Mouse (Mus musculus) right cerebral cortex, adult 18-20 months (tissue): Measurements from ENCODE around the gene Omt2b.
"Not testable (repeated sequence)": the region's sequence is repeated elsewhere in the genome, so short reads cannot be mapped to it uniquely, and the experiment has no call there.

Experiments used
- DNase-seq: peaks from one replicate; pipeline ENCODE4 v3.0.0; 2022; ENCODE audit warnings: mixed read lengths

The Omt2b gene

GRCm38 (mm10) chr9:78354665-78355578, 27.5 kb downstream of the Omt2b start:
- DNase-seq, result no peak

DNA sequence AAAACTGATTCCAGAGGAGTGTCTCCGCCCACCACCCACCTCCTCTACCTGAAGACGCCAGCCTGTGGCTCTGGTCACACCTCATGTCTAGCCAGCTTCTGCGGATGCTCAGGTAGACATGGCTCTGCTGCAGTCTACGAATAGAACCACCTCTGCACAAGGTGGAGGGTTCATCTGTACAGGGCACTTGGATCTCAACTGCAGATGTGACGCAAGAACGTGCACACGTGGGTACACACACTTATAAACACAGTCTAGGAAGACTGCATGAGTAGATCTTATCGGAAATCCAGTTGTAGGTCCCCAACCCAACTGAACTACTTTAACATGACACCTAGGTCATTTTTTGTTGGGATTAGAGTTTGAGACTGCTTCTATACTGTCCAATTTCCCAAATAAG, 28.2 kb downstream of the Omt2b start, which contains the start of gene Gsta2:
Gsta2 (minus strand) TSS at position 178 of the 400 bp plus-strand sequence.
- DNase-seq, result no peak

DNA sequence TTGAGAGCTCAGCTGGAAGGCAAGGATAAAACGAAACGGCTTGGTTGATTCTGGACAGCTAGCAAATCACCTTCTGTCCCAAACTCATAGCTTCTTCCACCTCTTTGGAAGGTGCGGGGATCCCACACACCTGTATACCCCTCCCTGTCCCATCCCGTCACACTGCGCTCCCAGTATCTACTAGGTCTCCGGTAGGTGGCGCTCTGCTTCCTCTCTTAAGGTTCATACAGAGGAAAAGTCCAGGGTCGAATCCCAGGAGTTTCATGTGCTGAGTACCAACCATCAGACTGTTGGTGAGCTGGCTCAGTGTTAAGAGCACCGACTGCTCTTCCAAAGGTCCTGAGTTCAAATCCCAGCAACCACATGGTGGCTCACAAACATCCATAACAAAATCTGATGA, 30.7 kb downstream of the Omt2b start:
- peak; percentile 13 for DNase-seq

- no peak for DNase-seq
Measured at GRCm38 (mm10) chr9:78359750-78360483, 32.5 kb downstream of the Omt2b start.

DNA sequence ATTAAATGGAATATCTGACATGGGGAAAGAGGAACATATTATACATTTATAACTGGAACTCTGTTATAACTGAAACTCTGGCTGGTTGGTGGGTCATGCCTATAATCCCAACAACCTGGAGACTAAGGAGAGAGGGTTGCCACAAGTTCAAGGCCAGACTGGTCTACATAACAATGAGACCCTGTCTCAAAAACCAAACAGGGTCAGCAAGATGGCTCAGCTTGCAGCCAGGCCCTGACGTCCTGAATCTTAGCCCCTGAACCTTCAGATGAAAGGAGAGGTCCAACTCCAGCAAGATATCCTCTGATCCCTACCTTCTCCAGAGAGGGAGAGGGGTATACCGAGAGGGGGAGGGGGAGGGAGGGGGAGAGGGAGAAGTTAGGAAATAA, 33.1 kb downstream of the Omt2b start:
- DNase-seq, result no peak

- no peak for DNase-seq
Measured at GRCm38 (mm10) chr9:78363374-78363773, 36.0 kb downstream of the Omt2b start.

DNA sequence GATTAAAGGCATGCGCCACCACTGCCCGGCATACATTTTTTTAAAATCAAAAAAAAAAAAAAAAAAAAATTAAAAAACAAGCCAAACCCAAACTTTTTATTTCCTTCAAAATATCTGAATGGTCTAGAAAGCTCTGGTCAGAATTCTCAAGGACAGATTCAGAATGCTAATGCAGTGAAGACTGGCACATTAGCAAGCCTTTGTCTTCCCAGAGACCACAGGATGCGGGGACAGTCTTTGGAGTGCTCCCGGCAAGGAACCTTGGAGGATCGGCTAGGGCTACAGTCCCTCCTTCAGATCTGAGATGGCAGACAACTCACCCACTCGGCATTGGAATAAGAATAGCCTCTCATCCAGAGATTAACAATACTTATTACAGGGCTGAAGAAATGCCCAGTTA, 37.3 kb downstream of the Omt2b start:
- no peak for DNase-seq

DNA sequence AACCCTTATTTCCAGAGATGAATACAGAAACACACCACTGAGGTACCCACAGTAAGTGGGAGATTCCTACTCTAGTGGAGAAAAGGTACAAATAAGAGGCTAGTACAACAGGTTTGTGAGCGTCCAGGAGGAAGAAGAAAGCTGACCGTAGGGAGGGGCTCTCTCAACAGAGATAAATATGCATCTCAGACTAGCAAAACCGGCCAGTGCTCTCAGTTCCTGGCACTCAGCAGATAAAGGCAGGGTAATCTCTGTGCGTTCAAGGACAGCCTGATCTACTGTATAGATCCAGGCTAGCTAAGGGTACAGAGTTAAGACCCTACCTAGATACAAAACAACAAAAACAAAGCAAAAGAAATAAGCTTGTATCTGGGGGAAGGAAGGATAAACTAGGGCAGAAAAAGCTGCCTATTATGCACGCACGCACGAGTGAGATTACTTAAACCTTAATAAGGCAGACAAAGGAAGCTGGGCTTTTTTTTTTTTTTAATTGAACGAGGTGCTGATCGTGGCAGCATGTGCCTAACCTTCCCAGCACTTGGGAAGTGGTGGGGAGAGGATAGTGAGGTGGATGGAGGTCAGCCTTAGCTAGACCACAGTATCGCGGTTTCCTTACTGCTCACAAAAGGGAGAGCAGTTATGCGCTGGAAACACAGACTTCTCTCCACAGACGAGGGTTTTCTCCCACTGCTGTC, 38.6 kb downstream of the Omt2b start:
- DNase-seq, result no peak

DNA sequence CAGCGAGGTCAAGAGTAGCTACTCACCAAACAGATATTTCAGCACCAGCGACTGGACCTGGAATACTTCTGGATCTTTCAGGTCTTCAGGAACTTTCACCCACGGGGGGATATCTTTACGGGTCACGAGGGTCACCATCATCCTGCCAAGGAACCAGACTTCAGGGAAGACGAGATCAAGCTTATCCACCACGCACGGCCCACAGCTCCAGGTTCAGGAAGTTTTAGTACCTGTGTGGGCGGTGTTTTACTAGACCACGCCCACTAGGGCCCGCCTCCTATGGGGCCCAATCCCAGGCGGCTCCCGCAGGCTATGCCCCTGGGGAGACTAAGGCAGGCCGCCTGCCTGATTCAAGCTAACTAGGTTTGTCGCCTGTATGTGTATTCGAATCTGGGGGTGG, 40.6 kb downstream of the Omt2b start, which contains the start of gene Dppa5a:
Dppa5a (minus strand) TSS at position 219 of the 400 bp plus-strand sequence.
- DNase-seq, result not testable (repeated sequence)

GRCm38 (mm10) chr9:78368671-78369293, 41.4 kb downstream of the Omt2b start:
- no peak for DNase-seq

GRCm38 (mm10) chr9:78369349-78369748, 42.0 kb downstream of the Omt2b start:
- DNase-seq, result no peak

- DNase-seq, result no peak
Measured at GRCm38 (mm10) chr9:78369786-78370185, 42.4 kb downstream of the Omt2b start.

- no peak for DNase-seq
Measured at GRCm38 (mm10) chr9:78371441-78371840, 44.1 kb downstream of the Omt2b start.

DNA sequence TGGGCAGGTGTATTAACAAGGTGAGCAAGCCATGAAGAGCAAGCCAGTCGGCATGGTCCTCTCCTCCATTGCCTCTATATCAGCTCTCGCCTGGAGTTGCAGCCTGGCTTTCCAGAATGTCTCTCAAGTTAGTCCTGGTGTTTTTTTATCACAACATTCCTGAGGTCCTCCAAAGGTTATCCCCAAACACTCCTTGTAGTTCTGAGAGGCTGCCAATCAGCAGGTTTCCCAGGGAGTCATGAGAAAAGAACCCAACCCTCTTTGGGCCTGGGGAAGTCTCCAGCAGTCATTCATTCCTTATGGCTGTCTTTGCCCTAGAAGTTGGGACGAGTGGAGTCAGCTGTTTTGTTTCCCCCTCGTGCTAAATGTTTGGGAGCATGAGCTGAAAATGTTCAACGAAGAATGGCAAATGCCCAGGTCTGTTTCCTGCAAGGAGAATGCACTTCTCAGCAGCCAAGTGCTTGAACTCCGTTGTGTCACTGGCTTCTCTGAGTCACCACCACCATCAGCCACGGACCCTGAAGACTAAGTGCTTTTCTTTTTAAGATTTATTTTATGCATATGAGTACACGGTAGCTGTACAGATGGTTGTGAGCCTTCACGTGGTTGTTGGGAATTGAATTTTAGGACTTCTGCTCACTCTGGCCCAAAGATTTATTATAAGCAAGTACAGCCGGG, 45.6 kb downstream of the Omt2b start:
- DNase-seq, result no peak

- no peak for DNase-seq
Measured at GRCm38 (mm10) chr9:78374397-78374796, 47.0 kb downstream of the Omt2b start.

DNA sequence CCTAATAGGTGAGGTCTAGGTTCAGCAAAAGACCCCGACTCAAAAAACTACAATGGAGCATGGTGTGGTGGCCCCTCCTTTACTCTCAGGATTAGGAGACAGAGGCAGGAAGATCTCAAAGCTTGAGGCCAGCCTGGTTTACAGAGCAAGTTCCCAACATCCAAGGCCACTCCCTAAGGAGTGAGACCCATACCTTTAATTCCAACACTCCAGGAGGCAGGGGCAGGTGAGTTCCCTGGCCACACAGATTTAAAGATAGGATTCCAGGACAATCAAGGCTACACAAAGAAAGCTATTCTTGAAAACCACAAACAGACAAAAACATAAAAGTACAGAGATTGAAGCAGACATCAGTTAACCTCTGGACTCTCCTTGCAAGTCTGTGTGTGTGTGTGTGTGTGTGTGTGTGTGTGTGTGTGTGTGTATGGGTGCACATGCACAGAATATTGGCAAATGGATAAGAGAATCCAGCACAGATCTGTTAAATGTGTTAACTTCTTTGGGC, 47.5 kb downstream of the Omt2b start:
- no peak for DNase-seq

DNA sequence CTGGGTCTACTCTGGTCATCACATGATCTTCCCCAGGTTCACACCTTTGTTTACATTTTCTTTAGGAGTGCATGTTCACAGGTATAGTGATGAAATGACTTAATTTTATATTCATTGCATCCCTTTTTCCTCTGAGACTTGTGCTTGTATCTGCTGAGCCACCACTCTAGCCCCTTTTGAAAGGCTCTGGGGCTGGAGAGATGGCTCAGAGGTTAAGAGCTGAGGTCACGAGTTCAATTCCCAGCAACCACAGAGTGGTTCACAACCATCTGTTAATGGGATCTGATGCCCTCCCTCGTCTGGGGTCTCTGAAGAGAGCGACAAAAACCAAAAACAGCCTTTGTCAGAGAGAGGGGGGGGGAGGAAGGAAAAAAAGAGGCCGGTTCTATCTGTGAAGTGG, 48.1 kb downstream of the Omt2b start:
- no peak for DNase-seq

GRCm38 (mm10) chr9:78377546-78377945, 50.2 kb downstream of the Omt2b start:
- no peak for DNase-seq

DNA sequence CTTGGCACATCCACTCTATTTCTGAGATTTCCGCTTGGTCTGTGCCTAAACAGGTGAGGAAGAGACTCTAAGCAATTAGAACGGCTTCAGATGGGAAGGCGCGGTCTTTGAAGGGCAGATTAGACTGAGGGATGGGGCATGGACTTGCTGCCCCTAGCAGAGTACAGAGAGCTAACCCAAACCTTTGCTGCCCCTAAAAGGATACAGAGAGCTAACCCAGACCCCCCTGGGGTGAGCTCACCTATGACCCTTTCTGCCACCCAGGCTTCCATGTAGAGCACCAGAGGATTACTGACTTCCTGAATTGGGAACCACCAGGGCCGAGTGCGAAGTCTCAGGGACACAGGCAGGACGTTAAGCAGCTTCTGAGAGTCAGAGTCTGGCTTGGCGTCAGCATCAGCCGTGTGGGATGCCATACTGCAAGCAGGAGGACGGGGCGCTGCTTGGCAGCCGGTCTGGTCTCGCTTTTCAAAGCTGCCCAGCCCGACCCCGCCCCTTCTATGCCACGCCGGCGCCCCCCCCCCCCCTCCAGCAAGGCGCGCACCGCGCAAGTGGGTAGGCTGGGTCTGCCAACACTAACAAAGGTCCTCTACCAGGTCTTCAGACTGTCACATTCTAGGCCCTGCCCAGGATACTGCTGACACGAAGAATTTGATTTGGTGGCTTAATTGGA, 50.9 kb downstream of the Omt2b start, which contains the start of gene Ooep:
Ooep (minus strand) TSS at position 613 of the 673 bp plus-strand sequence.
- peak; percentile 3 for DNase-seq
